ENCODE assay signal across 9 mouse cellular contexts in the genomic region with DNA sequence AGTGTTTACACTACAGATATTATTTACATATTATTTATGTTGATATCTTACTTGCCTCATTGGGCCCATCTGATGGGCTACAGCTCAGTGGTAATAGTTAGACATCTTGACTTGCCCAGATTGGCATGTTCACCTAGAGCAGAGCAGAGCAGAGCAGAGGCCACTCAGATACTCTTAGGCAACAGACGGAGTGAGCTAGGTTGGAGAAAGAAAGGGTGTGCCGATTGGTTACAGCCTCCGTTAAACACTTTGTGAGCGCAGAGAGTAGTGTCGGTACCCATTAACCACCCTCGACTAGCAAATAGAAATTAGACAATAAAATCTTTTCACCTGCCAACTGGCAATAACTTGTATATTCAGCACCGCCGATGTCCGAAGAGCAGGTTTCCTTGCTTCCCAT. TPM values are rescaled to one million over a fixed set of nuclear protein-coding genes. Genes with fewer than 3 reads are reported as not detected.
DNase-seq lines count a peak whose midpoint lies in the region; ATAC-seq and TF ChIP-seq lines count a peak whose summit lies in the region.
"Had no signal": no experiment of that assay in that cellular context is flagged by ENCODE, and none has a peak within 500 bp of the region (broad histone marks: within the 10 kb centered on the region; RNA-seq: fewer than 3 reads in every experiment).

No protein-coding gene starts in this region.

- no peak for TF ChIP-seq POLR2A in heart, adult 2 months (IDR thresholded peaks at IDR 0.05; ENCODE audit: insufficient read depth, low read depth, low read length)
- TF ChIP-seq POLR2A in kidney, adult 2 months (IDR thresholded peaks at IDR 0.05; ENCODE audit: low read depth, low read length) = no peak

- no peak overlapping the region for H3K27ac ChIP-seq in heart, adult 2 months
- no peak overlapping the region for H3K27ac ChIP-seq in embryonic facial prominence, embryonic 14.5 days (replicated peaks; ENCODE audit: low read depth, low read length)
- peak overlapping the region; percentile 98 for H3K27ac ChIP-seq in kidney, adult 2 months (ENCODE audit: insufficient read depth, low read depth, low read length)
- H3K27ac ChIP-seq in midbrain, embryonic 11.5 days (ENCODE audit: low read depth, low read length) = no peak overlapping the region

- ATAC-seq in embryonic facial prominence, embryonic 14.5 days (ENCODE audit: low read depth) = no peak
- ATAC-seq in midbrain, embryonic 11.5 days (ENCODE audit: low FRiP score) = no peak

- H3K4me3 ChIP-seq in heart, adult 2 months = peak overlapping the region; percentile 59
- H3K4me3 ChIP-seq in embryonic facial prominence, embryonic 14.5 days (ENCODE audit: low read depth, low read length) = peak overlapping the region; percentile 62
- peak overlapping the region; percentile 86 for H3K4me3 ChIP-seq in kidney, adult 2 months (ENCODE audit: insufficient read depth, low read depth, low read length)
- H3K4me3 ChIP-seq in midbrain, embryonic 11.5 days (ENCODE audit: low read depth, low read length) = peak overlapping the region; percentile 63; the same call in 1 of the 2 replicates

- peak overlapping the region; percentile 96 for H3K4me2 ChIP-seq in embryonic facial prominence, embryonic 14.5 days (ENCODE audit: low read depth, low read length)
- peak overlapping the region; percentile 97 for H3K4me2 ChIP-seq in midbrain, embryonic 11.5 days

- no peak overlapping the region for H3K9ac ChIP-seq in heart, adult 2 months (ENCODE audit: low read depth, low read length)
- H3K9ac ChIP-seq in embryonic facial prominence, embryonic 14.5 days (ENCODE audit: low read depth, low read length) = 0 out of 2 replicates have a peak overlapping the region, but pooled peaks have one; percentile 73
- H3K9ac ChIP-seq in midbrain, embryonic 11.5 days (ENCODE audit: low read length) = no peak overlapping the region

- peaks cover 5% of the 10 kb centered on the region for H3K4me1 ChIP-seq in heart, adult 2 months (ENCODE audit: control insufficient read depth, insufficient read depth, low read length)
- H3K4me1 ChIP-seq in embryonic facial prominence, embryonic 14.5 days (ENCODE audit: control insufficient read depth, insufficient read depth, low read length) = 0 out of 2 replicates have a peak, but pooled peaks cover 9% of the 10 kb centered on the region
- peaks cover 12% of the 10 kb centered on the region; the same call in 1 of the 2 replicates for H3K4me1 ChIP-seq in kidney, adult 2 months (ENCODE audit: control insufficient read depth, insufficient read depth, low read length)
- H3K4me1 ChIP-seq in midbrain, embryonic 11.5 days (ENCODE audit: control insufficient read depth, insufficient read depth, low read length) = peaks cover 7% of the 10 kb centered on the region; the same call in 1 of the 2 replicates

- intact Hi-C loops in heart, adult 2 months (cut with DNase I) = loop anchor here (5.0 kb wide), 1 partner anchor 41 kb away; no protein-coding TSS in a partner anchor
- intact Hi-C loops in heart, postnatal 14 days (cut with DNase I) = loop anchor here (5.0 kb wide), 2 partner anchors 49 to 51 kb away; no protein-coding TSS in a partner anchor

- no peaks in the 10 kb centered on the region for H3K27me3 ChIP-seq in heart, adult 2 months (ENCODE audit: control insufficient read depth, insufficient read depth, low read length)
- H3K27me3 ChIP-seq in embryonic facial prominence, embryonic 14.5 days (replicated peaks; ENCODE audit: control insufficient read depth, insufficient read depth, low read length) = peaks cover 36% of the 10 kb centered on the region
- H3K27me3 ChIP-seq in kidney, adult 2 months (replicated peaks; ENCODE audit: control insufficient read depth, insufficient read depth, low read length) = no peaks in the 10 kb centered on the region; the same call in 1 of the 2 replicates
- H3K27me3 ChIP-seq in midbrain, embryonic 11.5 days (ENCODE audit: control insufficient read depth, insufficient read depth, low read length) = peaks cover 18% of the 10 kb centered on the region

- 59% methylated on average over 9 of the region's 9 CpGs for WGBS in heart, adult 2 months
- 32% methylated on average over 9 of the region's 9 CpGs for WGBS in embryonic facial prominence, embryonic 14.5 days
- WGBS in kidney, adult 2 months = 35% methylated on average over 9 of the region's 9 CpGs
- 20% methylated on average over 9 of the region's 9 CpGs for WGBS in midbrain, embryonic 11.5 days

- TF ChIP-seq EP300 in heart, adult 2 months (IDR thresholded peaks at IDR 0.05; ENCODE audit: insufficient read depth, low read depth, low read length) = no peak

- no peak for DNase-seq in heart, adult 2 months
- DNase-seq in heart, postnatal 14 days = no peak
- DNase-seq in embryonic facial prominence, embryonic 14.5 days (ENCODE audit: low spot score) = no peak
- peak; percentile 83 for DNase-seq in kidney, adult 2 months
- peak; percentile 92 for DNase-seq in midbrain, embryonic 11.5 days (ENCODE audit: low spot score, missing footprints)
- DNase-seq in spleen, postnatal 36 days (ENCODE audit: low spot score in 2 of 2) = no peak
- no peak for DNase-seq in adrenal gland, adult (ENCODE audit: inconsistent age in 2 of 2, low spot score in 1 of 2)
- no peak for DNase-seq in left cerebral cortex, adult 9 months (ENCODE audit: low spot score in 2 of 2)

- no peaks in the 10 kb centered on the region for H3K36me3 ChIP-seq in heart, adult 2 months (ENCODE audit: control insufficient read depth, insufficient read depth, low read length)
- H3K36me3 ChIP-seq in embryonic facial prominence, embryonic 14.5 days (ENCODE audit: control insufficient read depth, insufficient read depth, low read length) = no peaks in the 10 kb centered on the region
- H3K36me3 ChIP-seq in kidney, adult 2 months (ENCODE audit: control insufficient read depth, insufficient read depth, low read length) = no peaks in the 10 kb centered on the region
- H3K36me3 ChIP-seq in midbrain, embryonic 11.5 days (ENCODE audit: control insufficient read depth, insufficient read depth, low read length) = no peaks in the 10 kb centered on the region

- TF ChIP-seq CTCF in heart, adult 2 months (IDR thresholded peaks at IDR 0.05) = no peak
- TF ChIP-seq CTCF in kidney, adult 2 months (conservative IDR thresholded peaks at IDR 0.05; ENCODE audit: insufficient read depth, insufficient read length, low read depth, low read length) = no peak

- no peaks in the 10 kb centered on the region for H3K9me3 ChIP-seq in embryonic facial prominence, embryonic 14.5 days (ENCODE audit: control insufficient read depth, low read length)
- no peaks in the 10 kb centered on the region for H3K9me3 ChIP-seq in midbrain, embryonic 11.5 days (ENCODE audit: control insufficient read depth, low read length)

- H3K79me2 ChIP-seq in heart, adult 2 months (replicated peaks; ENCODE audit: control insufficient read depth, insufficient read depth, low read length) = no peaks in the 10 kb centered on the region

RNA-seq across cellular contexts. Expression of a gene that starts 1.2 kb away (rescaled TPM):
- 1 to 10 TPM; 3.1 to 3.2 TPM for total RNA-seq in heart, adult 2 months (2021)
- polyA plus RNA-seq in heart, adult 2 months (2012; rRNA removed) = 4.6 and 5.7 TPM in 2 replicates
- 1 to 10 TPM; 3.0 to 3.5 TPM for total RNA-seq in heart, postnatal 14 days (2021)
- 6.2 and 7.0 TPM in 2 replicates for polyA plus RNA-seq in embryonic facial prominence, embryonic 14.5 days (2014; fragmentation: Nextera tagmentation; extraction: Ambion mirVana)
- polyA plus RNA-seq in kidney, adult 2 months (2012; rRNA removed) = 68.9 and 77.1 TPM in 2 replicates
- polyA plus RNA-seq in midbrain, embryonic 11.5 days (2014; fragmentation: Nextera tagmentation; extraction: Ambion mirVana) = 0.29 and 0.48 TPM in 2 replicates
- polyA plus RNA-seq: C2C12 had no signal

RNA-seq across cellular contexts. Expression of a gene that starts 41.6 kb away (rescaled TPM):
- total RNA-seq in heart, adult 2 months (2021) = 1 to 10 TPM; 3.0 to 3.4 TPM
- 4.1 and 5.2 TPM in 2 replicates for polyA plus RNA-seq in heart, adult 2 months (2012; rRNA removed)
- 1 to 10 TPM in 1 of 2 experiments, under 1 TPM in 1; 0.98 to 3.1 TPM for total RNA-seq in heart, postnatal 14 days (2021)
- 49.9 and 73.9 TPM in 2 replicates for polyA plus RNA-seq in embryonic facial prominence, embryonic 14.5 days (2014; fragmentation: Nextera tagmentation; extraction: Ambion mirVana)
- polyA plus RNA-seq in kidney, adult 2 months (2012; rRNA removed) = 1.0 and 2.5 TPM in 2 replicates
- 0.65 TPM in 1 of 2 replicates, not detected in the other for polyA plus RNA-seq in midbrain, embryonic 11.5 days (2014; fragmentation: Nextera tagmentation; extraction: Ambion mirVana)

Comparison
In these comparisons a context has a peak if more than half of its experiments do, and no peak if none do; other contexts are left out.
1. DNase-seq: peak in kidney, adult 2 months (single experiment) and midbrain, embryonic 11.5 days (single experiment); none in heart, adult 2 months (0 of 2), heart, postnatal 14 days (0 of 2), embryonic facial prominence, embryonic 14.5 days (single experiment), spleen, postnatal 36 days (0 of 2), adrenal gland, adult (0 of 2) and left cerebral cortex, adult 9 months (0 of 2).
2. Peak in every context shown above with its lines, with median percentiles within 50 percentile points of each other: H3K4me3 ChIP-seq.